Mouse (Mus musculus): ENCODE data around the gene Gm42372.
"Not testable (repeated sequence)": the region's sequence is repeated elsewhere in the genome, so short reads cannot be mapped to it uniquely, and the experiment has no call there.

Gene Gm42372

GRCm38 (mm10) chr7:16982859-16983568 lies at the start of gene Gm42372:
Gene Gm42372 (plus strand): TSS chr7:16983086.
- no peak for DNase-seq (ENCODE audit: low read depth)

- peak; percentile 51 for DNase-seq (ENCODE audit: low read depth)
Observed at GRCm38 (mm10) chr7:16937312-16937711, 45.6 kb upstream of the Gm42372 start.

GRCm38 (mm10) chr7:16938117-16938791 lies 44.6 kb upstream of the Gm42372 start:
- DNase-seq (ENCODE audit: low read depth), result peak; percentile 36

GRCm38 (mm10) chr7:16940292-16940691 lies 42.6 kb upstream of the Gm42372 start:
- peak; percentile 61 for DNase-seq (ENCODE audit: low read depth)

GRCm38 (mm10) chr7:16942861-16943260 lies 40.0 kb upstream of the Gm42372 start:
- no peak for DNase-seq (ENCODE audit: low read depth)

- no peak for DNase-seq (ENCODE audit: low read depth)
Observed at GRCm38 (mm10) chr7:16944061-16944807, 38.7 kb upstream of the Gm42372 start, which contains the start of gene Pnmal2. Gene Pnmal2 (plus strand): TSS chr7:16944682.

GRCm38 (mm10) chr7:16944808-16945315 lies 38.0 kb upstream of the Gm42372 start:
- no peak for DNase-seq (ENCODE audit: low read depth)

GRCm38 (mm10) chr7:16945419-16945818 lies 37.5 kb upstream of the Gm42372 start:
- no peak for DNase-seq (ENCODE audit: low read depth)

GRCm38 (mm10) chr7:16946441-16947348 lies 36.2 kb upstream of the Gm42372 start:
- no peak for DNase-seq (ENCODE audit: low read depth)

- DNase-seq (ENCODE audit: low read depth), result no peak
Observed at GRCm38 (mm10) chr7:16947349-16947895, 35.5 kb upstream of the Gm42372 start.

- no peak for DNase-seq (ENCODE audit: low read depth)
Observed at GRCm38 (mm10) chr7:16947959-16948361, 34.9 kb upstream of the Gm42372 start.

- no peak for DNase-seq (ENCODE audit: low read depth)
Observed at GRCm38 (mm10) chr7:16948923-16949458, 33.9 kb upstream of the Gm42372 start.

GRCm38 (mm10) chr7:16949908-16950841 lies 32.7 kb upstream of the Gm42372 start:
- peak; percentile 81 for DNase-seq (ENCODE audit: low read depth)

GRCm38 (mm10) chr7:16950861-16951635 lies 31.8 kb upstream of the Gm42372 start:
- DNase-seq (ENCODE audit: low read depth), result peak; percentile 86

GRCm38 (mm10) chr7:16953776-16954175 lies 29.1 kb upstream of the Gm42372 start:
- DNase-seq (ENCODE audit: low read depth), result not testable (repeated sequence)

- no peak for DNase-seq (ENCODE audit: low read depth)
Observed at GRCm38 (mm10) chr7:16955712-16956111, 27.2 kb upstream of the Gm42372 start.

GRCm38 (mm10) chr7:16956410-16957265 lies 26.2 kb upstream of the Gm42372 start:
- no peak for DNase-seq (ENCODE audit: low read depth)

Measured in NIH3T3 (cell line).